Mouse (Mus musculus): ENCODE results near the gene Snap23.
"Not testable (repeated sequence)": the region's sequence is repeated elsewhere in the genome, so short reads cannot be mapped to it uniquely, and the experiment has no call there.

The Snap23 gene

DNA sequence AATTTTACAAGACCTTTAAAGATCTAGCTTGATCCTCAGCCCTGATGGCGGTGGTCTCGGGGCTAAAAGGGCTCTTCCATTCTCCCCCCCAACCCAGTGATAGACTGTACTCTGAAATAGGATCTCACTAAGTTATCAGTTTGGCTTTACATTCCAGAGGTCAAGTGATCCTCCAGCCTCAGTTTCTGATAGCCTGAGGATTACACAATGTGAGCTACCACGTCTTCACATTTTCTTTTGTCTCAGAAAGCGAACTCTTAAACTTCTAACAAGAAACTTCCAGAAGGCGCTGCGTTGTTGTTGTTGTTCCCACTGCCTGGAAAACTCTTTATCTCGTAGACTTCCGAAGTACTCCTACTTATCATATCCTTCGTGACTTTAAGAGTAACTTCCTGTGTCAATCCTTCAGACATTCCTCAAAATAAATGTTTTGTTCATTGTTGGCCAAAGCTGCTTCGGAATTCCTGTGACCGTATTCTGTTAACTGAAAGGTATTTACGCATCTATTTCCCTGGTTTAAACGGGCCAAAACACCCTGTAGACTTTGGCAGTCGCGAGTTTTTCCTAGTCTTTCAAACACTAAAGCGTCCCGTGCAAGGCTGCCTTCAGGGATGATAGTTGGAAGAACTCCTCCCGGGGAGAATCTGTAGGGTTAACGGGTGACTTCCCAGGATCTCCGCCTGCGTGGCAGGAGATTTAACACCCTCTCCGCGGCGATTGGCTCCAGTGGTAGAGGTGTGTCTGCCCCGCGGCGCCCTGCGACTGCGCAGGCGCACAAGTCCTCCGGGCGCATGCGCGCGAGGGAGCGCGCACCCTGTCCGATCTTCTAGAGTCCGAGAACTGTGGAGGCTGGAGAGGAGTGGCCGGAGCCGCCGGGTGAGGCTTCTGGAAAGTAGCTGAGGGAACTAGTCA, at the start of gene Snap23:
Snap23 (plus strand) TSS at position 786 of the 912 bp plus-strand sequence.
- peak; percentile 80 for DNase-seq (ENCODE audit: low read depth)

DNA sequence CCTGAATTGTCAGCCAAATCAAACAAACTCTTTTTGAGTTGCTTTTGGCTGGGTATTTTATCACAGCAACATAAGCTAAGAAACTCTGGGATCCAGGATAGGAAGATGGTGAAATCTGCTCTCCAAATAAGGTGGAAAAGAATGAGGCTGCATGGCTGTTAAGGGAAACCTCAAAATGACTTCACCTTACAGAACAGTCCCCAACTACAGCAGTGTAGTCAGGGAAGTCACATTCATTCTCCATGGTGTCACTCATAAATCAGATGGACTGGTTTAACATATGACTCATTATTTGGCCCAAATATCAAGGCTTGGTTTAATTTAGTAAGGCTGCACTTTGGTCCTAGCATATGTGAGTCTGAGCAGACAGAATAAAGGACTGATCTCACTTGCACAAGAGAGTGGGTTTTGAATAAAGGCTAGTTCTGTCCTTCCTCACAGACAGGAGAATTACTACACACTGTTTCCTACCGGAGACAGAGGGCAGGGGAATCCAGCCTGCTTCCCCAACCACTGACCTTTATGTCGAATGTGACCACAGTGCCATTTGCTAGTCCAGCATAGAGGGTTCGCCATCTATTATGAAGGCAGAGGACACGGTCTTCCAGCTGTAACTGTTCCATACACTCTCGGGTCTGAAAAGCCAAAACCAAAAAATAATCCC, 48.8 kb upstream of the Snap23 start:
- DNase-seq (ENCODE audit: low read depth) = no peak

DNA sequence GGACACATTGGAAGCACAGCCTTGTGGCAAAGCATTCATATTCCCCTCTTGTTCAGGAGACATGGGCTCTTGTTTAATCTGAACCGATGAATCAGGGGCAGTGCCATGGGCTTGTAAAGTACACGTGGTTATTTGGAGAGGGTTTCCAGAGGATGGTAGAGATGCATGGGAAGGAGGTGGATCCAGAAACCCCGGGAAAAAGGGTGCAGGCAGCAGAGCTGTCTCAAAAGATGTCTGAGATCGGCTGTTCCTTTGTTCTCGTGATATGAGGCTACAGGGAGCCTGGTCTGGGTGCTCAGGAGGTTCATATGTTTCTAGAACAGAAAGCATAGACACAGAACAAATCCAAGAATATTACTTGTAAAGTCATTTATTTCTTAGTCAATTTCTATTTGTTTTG, 40.7 kb upstream of the Snap23 start:
- DNase-seq (ENCODE audit: low read depth) = no peak

DNA sequence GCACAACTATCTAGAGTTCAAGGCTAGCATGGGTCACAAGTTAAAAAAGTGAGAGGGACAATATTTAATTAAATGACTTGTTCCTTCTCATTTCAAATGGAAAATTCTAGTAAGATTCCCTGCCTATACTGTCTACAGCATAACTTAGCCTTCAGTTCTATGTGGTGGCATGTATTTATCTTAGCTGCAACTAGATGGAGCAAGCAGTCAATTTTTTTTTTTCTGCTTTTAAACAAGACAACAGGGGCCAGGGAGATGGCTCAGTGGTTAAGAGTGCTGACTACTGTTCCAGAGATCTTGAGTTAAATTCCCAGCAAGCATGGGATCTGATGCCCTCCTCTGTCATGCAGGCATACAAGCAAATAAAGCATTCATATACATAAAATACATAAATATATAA, 37.9 kb upstream of the Snap23 start:
- DNase-seq (ENCODE audit: low read depth) = no peak

DNA sequence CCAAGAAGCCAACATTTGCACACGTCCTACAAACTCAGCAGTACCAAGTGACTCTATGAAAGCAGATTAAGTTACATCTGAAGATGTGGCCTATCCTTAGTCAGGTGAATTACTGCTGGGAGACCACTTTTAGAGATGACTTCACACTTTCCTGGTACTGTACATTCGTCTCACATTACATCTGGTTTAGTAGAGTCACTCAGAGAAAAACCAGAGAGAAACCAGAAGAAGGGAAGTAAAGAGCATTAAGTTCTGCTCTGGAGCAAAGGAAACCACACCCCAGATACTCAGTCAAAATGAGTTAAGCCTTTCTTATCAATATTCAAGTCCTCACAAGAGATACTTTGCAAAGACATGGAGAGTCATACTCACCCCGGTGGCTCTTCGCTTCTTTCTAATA, 36.2 kb upstream of the Snap23 start:
- no peak for DNase-seq (ENCODE audit: low read depth)

DNA sequence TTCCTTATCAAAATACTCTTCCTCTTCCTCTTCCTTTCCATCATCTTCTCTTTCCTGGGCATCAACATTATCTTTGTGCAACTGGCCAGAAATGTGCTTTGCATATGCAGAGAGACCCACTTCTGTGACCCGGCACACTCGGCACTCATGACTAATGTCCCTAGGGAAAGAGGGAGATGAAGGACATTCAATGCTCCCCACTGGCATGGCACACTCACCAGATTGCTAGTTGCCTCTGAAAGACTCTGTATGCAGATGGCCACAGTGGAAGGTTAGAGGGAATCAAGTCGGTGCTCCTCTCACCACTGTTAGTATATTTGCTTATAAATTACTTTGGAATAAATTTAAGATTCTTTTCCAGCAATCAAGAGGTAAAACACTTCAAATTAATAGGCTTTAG, 28.1 kb upstream of the Snap23 start:
- no peak for DNase-seq (ENCODE audit: low read depth)

DNA sequence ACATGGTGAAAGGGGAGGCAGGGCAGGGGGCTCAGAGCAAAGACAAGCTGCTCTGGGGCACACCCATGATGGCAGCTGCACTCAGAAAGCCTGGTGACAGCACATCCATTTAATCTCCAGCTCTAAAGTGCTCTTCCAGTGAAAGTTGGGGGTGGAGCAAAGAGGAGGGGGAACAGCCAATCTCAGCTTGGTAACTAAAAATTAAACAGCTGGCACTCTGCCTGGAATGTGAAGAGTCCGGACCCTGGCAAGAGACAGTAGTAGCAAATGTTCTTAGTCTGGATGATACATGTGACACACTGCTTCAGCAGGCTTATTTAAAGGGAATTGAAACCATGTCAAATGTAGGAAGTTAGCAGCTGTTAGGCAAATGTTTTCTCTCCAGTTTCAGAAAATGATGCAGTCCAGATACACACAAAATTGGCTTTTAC, 27.7 kb upstream of the Snap23 start:
- DNase-seq (ENCODE audit: low read depth) = no peak

DNA sequence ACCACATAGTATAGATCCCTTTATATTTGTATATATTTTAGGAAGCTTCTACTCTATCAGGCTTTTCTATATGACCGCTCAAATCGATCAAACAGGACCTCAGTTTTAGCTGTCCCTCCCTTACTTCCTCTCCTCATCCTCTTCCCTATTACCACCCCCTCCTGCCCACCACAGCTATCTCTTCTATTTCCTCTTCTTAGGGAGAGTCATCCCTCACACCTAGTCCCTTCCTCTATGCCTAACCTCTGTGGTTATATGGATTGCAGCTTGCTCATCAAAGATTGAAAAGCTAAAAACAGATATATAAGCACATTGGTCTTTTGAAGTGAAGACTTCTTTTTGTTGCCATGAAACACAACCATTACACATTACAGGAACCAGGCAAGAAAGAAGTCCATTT, 22.7 kb upstream of the Snap23 start:
- DNase-seq (ENCODE audit: low read depth) = no peak

DNA sequence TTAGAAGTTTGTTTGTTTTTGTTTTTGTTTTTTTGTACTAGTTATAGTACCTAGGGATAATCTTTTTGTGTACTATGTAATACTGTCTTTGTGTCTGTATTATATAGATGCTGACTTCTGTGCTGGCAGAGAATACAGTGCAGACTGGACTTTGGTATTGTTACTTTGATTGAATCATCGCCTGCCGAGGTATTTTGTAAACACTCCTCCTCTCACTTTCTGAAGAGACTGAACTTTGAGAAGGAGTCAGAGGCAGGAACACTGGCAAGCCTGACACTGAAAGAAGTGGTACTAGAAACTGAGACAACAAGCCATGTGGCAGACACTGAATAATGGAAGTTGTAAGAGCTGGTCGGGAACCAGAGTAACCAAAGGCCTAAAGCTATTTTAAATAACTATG, 10.6 kb upstream of the Snap23 start:
- DNase-seq (ENCODE audit: low read depth) = no peak

DNA sequence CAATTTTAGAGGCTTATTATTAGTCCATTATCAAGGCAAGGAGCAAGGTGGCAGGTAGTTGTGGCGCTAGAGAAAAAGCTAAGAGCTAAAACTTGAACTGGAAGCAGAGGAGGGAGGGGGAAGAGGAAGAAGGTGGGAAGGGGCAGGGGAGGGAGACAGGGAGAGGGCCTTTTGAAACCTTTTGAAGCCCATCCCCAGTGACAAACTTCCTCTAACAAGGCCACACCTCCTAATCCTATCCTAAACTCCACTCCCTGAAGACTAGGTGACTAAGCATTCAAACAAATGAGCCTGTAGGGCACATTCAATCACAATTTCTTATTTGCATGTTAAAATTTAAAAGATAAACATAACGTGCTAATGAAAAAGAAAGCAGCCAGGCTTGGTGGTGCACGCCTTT, 8.7 kb upstream of the Snap23 start:
- DNase-seq (ENCODE audit: low read depth) = no peak

DNA sequence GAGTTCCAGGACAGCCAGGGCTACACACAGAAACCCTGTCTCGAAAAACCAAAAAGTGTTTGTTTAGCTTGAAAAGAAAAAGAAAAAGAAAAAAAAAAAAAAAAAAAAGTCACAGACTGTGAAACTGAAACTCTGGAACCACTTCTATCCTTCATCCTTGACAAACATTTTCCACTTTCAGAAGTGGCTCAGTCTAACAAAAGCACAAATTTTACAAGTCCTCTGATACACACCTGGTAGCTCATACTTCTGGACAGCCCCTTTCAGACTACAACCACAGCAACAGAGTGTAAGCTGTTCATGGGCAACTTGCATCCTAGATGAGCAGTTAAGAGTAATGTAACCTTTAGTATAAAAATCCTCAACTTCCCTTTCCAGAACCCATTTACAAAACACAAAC, 5.9 kb upstream of the Snap23 start:
- DNase-seq (ENCODE audit: low read depth) = no peak

DNA sequence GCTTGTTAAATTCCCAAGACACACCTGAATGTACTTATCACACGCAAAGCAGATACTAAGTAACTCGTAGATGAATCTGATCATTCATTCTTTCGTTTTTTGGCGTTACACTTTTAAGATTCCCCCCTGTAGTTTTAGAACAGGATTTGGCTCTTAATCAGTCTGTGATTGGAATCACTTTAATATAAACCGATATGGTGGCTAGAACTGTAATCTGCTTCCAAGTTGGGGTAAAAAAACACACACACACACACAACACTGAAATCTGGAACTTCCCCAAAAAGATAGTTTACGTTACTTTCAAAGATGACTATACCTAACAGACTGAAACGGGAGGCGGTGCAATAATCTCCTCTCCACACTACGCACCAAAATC, 4.6 kb upstream of the Snap23 start:
- DNase-seq (ENCODE audit: low read depth) = no peak

DNA sequence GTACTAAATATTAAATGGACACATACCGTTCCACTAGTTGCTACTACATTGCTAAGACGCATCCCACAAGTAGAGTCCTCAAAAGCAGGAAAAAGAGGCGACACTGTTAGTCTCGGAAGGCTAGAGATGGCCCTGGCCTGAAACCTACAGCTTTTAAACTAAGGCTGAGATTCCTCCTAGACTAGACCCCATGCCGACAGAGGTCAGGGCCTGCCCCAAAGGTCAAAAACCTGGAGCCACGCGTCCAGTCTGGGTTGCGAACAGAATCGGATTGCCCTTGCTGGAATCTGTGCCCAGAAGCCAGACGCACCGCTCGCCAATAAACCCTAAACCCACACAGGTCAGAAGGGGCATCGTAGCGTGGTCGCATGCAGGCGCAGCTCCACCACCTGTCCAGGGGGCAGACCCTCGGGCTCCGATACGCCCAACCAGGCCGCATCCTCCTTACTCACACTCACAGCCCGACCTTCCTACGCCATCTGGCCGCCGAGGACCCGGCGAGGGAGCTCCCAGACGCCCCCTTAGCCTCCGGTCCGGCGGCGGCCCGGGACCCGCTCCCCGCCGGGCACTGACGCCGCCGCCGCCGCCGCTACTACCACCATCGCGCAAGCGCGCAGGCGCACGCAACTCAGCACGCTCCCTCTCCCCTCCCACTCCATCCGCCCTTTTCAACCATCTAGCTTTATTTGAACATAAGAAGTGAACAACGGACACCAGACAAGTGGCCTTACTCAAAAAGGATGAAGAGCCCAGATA, 4.1 kb upstream of the Snap23 start, which contains the start of gene Zfp106:
Zfp106 (minus strand) TSS at position 609 of the 756 bp plus-strand sequence.
- peak; percentile 80 for DNase-seq (ENCODE audit: low read depth)

DNA sequence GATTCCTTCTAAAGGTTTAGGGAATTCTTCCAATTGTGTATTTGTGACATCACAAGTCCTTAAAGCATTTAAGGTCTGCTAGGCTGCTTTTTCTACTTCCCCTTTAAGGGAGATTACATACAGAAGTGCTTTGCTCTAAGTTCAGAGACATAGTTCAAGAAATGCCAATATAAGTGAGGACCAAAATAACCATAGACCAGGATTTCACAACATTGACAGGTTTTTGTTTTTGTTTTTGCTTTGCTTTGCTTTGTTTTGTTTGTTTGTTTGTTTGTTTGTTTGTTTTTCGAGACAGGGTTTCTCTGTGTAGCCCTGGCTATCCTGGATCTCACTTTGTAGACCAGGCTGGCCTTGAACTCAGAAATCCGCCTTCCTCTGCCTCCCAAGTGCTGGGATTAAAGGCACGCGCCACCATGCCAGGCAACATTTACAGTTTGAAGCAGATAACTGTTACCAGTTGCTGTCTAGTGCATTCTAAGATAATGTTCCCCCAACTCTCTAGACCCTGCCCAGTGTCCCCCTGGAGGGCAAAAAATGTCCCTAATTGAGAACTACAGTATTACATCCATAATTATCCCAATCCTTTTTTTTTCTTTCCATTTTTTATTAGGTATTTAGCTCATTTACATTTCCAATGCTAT, 2.8 kb upstream of the Snap23 start:
- DNase-seq (ENCODE audit: low read depth) = not testable (repeated sequence)

DNA sequence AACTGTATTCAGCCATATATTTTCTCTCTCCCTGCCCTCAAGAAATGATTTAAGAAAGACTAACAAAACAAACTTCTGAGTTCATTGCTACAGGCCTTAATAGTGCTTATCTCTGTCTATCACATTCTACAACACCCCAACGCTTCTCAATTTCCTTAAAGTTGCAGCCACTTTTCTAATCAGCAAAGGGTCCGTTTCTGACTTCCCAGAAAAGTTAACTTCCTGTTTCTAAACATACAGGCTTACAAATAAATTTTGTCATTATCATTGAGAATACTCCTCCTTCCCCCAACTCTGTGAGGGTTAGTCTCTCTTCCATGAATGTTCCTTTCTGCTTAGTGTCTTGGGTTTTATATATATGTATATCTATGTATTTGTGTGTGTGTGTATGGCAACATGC, 2.1 kb upstream of the Snap23 start:
- no peak for DNase-seq (ENCODE audit: low read depth)

DNA sequence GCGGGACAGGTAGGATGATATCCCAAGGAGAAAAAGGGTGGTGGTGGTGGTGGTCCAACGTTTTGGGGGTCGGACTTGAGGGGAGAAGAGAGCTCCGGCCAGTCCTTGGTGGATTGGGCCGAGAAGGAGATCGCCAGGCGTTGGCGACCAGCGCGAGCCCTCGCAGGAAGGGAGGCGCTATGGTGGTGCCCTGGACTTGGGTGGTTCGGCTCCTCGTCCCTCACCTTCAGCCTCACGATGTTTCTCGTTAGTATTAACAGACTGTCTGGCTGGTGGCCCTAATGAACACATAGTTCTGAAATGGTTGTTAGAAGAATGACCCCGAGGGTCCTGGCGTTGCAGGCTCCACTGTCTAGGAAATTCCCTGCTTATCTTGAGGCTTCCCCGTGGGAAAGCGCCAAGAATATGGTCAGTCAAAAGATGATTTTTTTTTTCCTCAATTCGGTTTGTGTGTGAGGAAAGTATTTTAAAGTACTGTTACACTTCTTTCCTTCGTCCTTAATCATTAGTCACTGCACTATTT, 388 bp downstream of the Snap23 start:
- DNase-seq (ENCODE audit: low read depth) = no peak

DNA sequence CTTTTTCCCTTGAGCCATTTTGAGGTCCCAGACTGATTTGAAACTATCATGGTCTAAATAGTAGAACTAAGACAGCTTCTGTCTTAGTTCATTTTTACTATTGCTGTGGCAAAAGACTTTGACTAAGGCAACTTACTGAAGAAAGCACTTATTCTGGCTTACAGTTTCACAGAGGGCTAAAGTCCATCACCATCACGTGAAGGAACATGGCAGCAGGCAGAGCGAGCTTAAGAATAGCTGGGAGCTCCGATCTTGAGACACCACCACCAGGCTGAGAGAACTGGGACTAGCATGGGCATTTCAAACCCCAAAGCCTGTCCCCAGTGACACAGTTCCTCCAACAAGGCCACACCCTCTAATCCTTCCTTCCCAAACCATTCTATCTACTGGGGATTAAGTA, 3.6 kb downstream of the Snap23 start:
- no peak for DNase-seq (ENCODE audit: low read depth)

DNA sequence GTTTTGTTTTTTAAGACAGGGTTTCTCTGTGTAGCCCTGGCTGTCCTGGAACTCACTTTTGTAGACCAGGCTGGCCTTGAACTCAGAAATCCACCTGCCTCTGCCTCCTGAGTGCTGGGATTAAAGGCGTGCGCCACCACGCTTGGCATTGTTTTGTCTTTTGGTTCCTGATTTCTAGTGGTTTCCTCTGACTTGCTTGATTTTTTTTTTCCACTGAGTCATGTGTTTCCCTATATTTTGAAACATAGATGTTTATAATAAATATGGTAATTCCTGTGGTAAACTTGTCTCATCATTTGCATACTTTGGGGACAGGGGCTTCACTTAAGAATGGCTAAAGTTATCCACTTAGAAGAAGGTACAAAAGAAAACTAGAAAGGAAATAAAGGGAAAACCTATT, 4.7 kb downstream of the Snap23 start:
- not testable (repeated sequence) for DNase-seq (ENCODE audit: low read depth)

DNA sequence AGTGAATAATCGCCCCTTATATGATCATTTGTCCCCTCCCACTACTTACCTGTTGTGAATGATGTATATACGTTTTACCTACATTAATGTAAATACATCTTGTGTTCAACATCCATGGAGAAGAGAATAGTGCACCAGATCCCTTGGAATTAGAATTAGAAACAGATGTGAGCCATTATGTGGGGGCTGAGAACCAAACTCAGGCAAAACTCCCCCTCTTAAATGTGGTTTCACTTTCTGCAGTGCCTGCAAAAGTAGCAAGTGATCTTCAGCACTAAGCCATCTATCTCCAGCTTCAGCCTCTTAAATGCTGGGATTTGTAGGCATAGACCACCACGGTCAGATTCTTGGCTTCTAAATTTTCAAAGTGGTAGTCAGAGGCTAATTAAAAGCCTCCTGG, 7.7 kb downstream of the Snap23 start:
- DNase-seq (ENCODE audit: low read depth) = no peak

DNA sequence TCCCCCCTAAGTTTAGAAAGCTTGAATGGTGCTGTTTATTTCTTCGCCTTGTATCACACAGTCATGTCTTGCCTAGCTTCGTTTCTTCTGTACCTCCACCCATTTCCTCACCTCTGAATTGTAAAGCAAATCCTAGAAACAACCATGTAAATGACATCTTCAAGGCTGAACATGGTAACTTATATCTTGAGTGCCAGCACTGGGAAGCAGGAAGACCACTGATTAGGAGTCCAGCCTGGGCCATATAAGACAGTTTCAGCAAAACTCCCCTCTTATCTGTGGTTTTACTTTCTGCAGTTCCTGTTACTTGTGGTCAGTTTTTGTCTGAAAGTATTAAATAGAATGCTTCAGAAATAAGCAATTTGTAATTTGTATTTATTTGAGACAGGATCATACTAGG, 8.5 kb downstream of the Snap23 start:
- DNase-seq (ENCODE audit: low read depth) = no peak

DNA sequence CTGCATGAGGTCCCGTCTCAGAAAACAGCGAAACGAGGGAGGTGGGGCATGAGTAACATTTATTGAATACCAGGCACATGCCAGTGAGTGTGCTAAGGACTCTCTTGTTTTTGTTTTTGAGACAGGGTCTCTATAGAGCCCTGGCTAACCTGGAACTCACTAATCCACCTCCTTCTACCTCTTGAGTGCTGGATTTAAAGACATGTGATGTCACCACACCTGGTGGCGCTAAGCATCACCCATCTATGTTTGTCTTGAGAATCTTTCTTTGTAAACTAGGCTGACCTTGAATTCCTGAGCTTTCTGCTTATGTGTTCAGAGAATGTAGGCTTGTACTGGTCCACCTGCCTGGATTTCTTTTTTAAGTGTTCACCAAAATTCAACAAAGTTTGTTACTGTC, 10.3 kb downstream of the Snap23 start:
- no peak for DNase-seq (ENCODE audit: low read depth)

DNA sequence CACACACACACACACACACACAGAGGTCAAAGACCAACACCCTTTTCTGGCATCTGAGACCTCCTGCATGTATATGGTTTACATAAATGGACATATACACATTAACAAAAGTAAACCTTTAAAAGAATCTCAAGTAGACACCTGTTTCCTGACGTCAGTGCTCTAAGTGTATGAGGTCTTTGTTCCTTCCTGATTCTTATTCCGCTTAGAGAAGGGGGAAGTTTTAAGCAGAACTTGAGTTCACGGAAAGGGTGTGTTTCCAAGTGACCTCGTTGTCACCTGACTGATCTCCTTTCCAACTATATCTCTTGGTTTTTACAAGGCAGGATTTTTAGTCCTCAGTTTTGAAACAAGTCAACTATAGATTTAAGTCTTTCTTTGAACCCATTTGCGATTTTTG, 10.8 kb downstream of the Snap23 start:
- DNase-seq (ENCODE audit: low read depth) = no peak

Data from c-Kit-positive CD71-positive TER-119-negative erythroid progenitor cells, embryonic 14.5 days (primary cell).